Comparison of ENCODE assay signal across 8 mouse cellular contexts in genomic region chr13:47043030-47043680, GRCm38 (mm10). TPM values are rescaled to one million over a fixed set of nuclear protein-coding genes. Genes with fewer than 3 reads are reported as not detected.
DNase-seq lines count a peak whose midpoint lies in the region; ATAC-seq lines count a peak whose summit lies in the region.

TSS of gene Kdm1b (plus strand) at chr13:47043499.

- H3K4me3 ChIP-seq in hindbrain, embryonic 15.5 days: peak within 1 kb of the TSS; percentile 95

- peak within 1 kb of the TSS; percentile 84 for H3K27ac ChIP-seq in hindbrain, embryonic 15.5 days (replicated peaks)

- no peaks in the 10 kb centered on the region for H3K27me3 ChIP-seq in hindbrain, embryonic 15.5 days

- under 1% methylated on average over 47 of the region's 48 CpGs for WGBS in hindbrain, embryonic 15.5 days

- peaks cover 18% of the 10 kb centered on the region for H3K4me1 ChIP-seq in hindbrain, embryonic 15.5 days (replicated peaks)

- peak; percentile 98 for DNase-seq in T-cell, adult 2 months (ENCODE audit: low spot score)
- peak; percentile 97 to 99 for DNase-seq in cerebellum, postnatal 36 days
- DNase-seq in frontal cortex, postnatal 36 days (ENCODE audit: low spot score in 2 of 2): peak; percentile 98
- DNase-seq in left cerebral cortex, adult 11 months (ENCODE audit: low spot score): peak; percentile 97
- peak; percentile 99 for DNase-seq in lung, postnatal 4 days
- DNase-seq in retina, postnatal 7 days (ENCODE audit: low read depth, low spot score): peak; percentile 98
- peak; percentile 97 for DNase-seq in urinary bladder, adult 2 months (ENCODE audit: low spot score)

- H3K9me3 ChIP-seq in hindbrain, embryonic 15.5 days: no peaks in the 10 kb centered on the region

- no peaks in the 10 kb centered on the region for H3K36me3 ChIP-seq in hindbrain, embryonic 15.5 days

- H3K4me2 ChIP-seq in hindbrain, embryonic 15.5 days: peak within 1 kb of the TSS; percentile 74

- peak within 1 kb of the TSS; percentile 81 for H3K9ac ChIP-seq in hindbrain, embryonic 15.5 days

- peak; percentile 97 for ATAC-seq in hindbrain, embryonic 15.5 days (ENCODE audit: low FRiP score, low read depth)

RNA-seq across cellular contexts. Expression of gene Kdm1b, which starts in this region (rescaled TPM):
- polyA plus RNA-seq in hindbrain, embryonic 15.5 days (2015; fragmentation: Nextera tagmentation; extraction: Ambion mirVana): 18.1 and 19.2 TPM in 2 replicates
- polyA plus RNA-seq in urinary bladder, adult 2 months (2012; rRNA removed): 95.2 and 99.4 TPM in 2 replicates

Comparison
In these comparisons a context has a peak if more than half of its experiments do, and no peak if none do; other contexts are left out.
1. Peak in every context shown above with its lines: DNase-seq, ATAC-seq, H3K4me3 ChIP-seq and H3K27ac ChIP-seq.